ENCODE assay signal across 8 mouse cellular contexts in genomic region chr5:148994706-148995414, GRCm38 (mm10). TPM values are rescaled to one million over a fixed set of nuclear protein-coding genes. Genes with fewer than 3 reads are reported as not detected.
DNase-seq lines count a peak whose midpoint lies in the region; ATAC-seq lines count a peak whose summit lies in the region.

Gene Gm42791 (minus strand): TSS chr5:148995147.

- H3K9me3 ChIP-seq in intestine, embryonic 15.5 days = no peaks in the 10 kb centered on the region

- peak; percentile 96 for DNase-seq in adrenal gland, adult 2 months
- DNase-seq in embryo, embryonic 11.5 days (ENCODE audit: low read depth, low spot score) = peak; percentile 81
- DNase-seq in gastrocnemius, postnatal 36 days = peak; percentile 92 to 94
- peak; percentile 91 to 96 for DNase-seq in left cerebral cortex, postnatal 14 days (ENCODE audit: low spot score in 2 of 2)
- peak; percentile 91 for DNase-seq in right cerebral cortex, postnatal 25 days
- DNase-seq in urinary bladder, postnatal 36 days (ENCODE audit: low spot score in 2 of 2) = peak; percentile 90 to 96

- H3K9ac ChIP-seq in intestine, embryonic 15.5 days = peak within 1 kb of the TSS; percentile 54

- WGBS in intestine, embryonic 15.5 days = under 1% methylated on average over 33 of the region's 33 CpGs

- H3K36me3 ChIP-seq in intestine, embryonic 15.5 days = no peaks in the 10 kb centered on the region

- H3K4me2 ChIP-seq in intestine, embryonic 15.5 days (replicated peaks) = peak within 1 kb of the TSS; percentile 83

- intact Hi-C loops in gastrocnemius, postnatal 36 days (cut with DNase I) = no loop called here
- intact Hi-C loops in left cerebral cortex, postnatal 14 days (cut with DNase I) = no loop called here

- H3K27ac ChIP-seq in intestine, embryonic 15.5 days = peak within 1 kb of the TSS; percentile 94

- H3K4me1 ChIP-seq in intestine, embryonic 15.5 days (replicated peaks) = 0 out of 2 replicates have a peak, but pooled peaks cover 4% of the 10 kb centered on the region

- ATAC-seq in intestine, embryonic 15.5 days = peak; percentile 93
- ATAC-seq in megakaryocyte-erythroid progenitor cell, adult 5-6 weeks (replicated peaks; ENCODE audit: low FRiP score, low TSS enrichment, poor library complexity, severe bottlenecking) = peak; percentile 87

- H3K27me3 ChIP-seq in intestine, embryonic 15.5 days (replicated peaks) = no peaks in the 10 kb centered on the region

- peak within 1 kb of the TSS; percentile 51 for H3K4me3 ChIP-seq in intestine, embryonic 15.5 days (replicated peaks)

RNA-seq across cellular contexts. Expression of gene Gm42791, which starts in this region (rescaled TPM):
- 1 to 10 TPM; 6.3 to 6.5 TPM for total RNA-seq in adrenal gland, adult 2 months (2021)
- polyA plus RNA-seq in adrenal gland, adult 2 months (2012; rRNA removed) = not detected in 2 replicates
- total RNA-seq in gastrocnemius, postnatal 36 days (2021) = 1 to 10 TPM; 1.4 to 2.5 TPM
- polyA plus RNA-seq in intestine, embryonic 15.5 days (2015; fragmentation: Nextera tagmentation; extraction: Ambion mirVana) = 0.57 and 2.3 TPM in 2 replicates
- 10 to 100 TPM; 16.6 to 17.8 TPM for total RNA-seq in left cerebral cortex, postnatal 14 days (2021)
- 12.5 TPM in 1 of 2 replicates, not detected in the other for total RNA-seq in megakaryocyte-erythroid progenitor cell, adult 5-6 weeks (2014; fragmentation: Nextera tagmentation)
- 7.8 and 10.8 TPM in 2 replicates for total RNA-seq in megakaryocyte-erythroid progenitor cell, adult 5-6 weeks (2017)

Comparison
In these comparisons a context has a peak if more than half of its experiments do, and no peak if none do; other contexts are left out.
1. Peak in every context shown above with its lines: DNase-seq, ATAC-seq, H3K4me3 ChIP-seq and H3K27ac ChIP-seq.